Mouse (Mus musculus) megakaryocyte, embryonic 14.5 days (primary cell): ENCODE results near the gene Duox1.
"Not testable (repeated sequence)": the region's sequence is repeated elsewhere in the genome, so short reads cannot be mapped to it uniquely, and the experiment has no call there.

Source experiments
- FLI1 ChIP-seq: IDR thresholded peaks from 2 replicates; pipeline ENCODE4 v1.6.1; 2012; ENCODE audit warnings: low read length, inconsistent platforms, mixed read lengths
- GATA1 ChIP-seq: IDR thresholded peaks from 3 replicates; pipeline ENCODE4 v1.6.1; 2012; ENCODE audit warnings: mixed read lengths, low read length, inconsistent platforms, borderline replicate concordance

DNA sequence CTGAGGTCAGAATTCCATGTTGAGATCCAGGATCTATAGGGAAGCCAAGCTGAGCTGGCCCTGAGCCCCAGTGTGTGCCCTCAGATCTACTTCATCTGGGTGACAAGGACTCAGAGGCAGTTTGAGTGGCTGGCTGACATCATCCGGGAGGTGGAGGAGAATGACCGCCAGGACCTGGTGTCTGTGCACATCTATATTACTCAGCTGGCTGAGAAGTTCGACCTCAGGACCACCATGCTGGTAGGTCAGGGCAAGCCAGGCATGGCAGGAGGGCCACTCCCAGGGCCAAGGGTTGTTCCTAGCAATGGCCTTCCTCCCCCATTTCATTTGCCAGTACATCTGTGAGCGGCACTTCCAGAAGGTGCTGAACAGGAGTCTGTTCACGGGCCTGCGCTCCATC, 30.7 kb downstream of the Duox1 start:
- TF ChIP-seq GATA1, FLI1: not testable (repeated sequence)
